Mouse (Mus musculus): ENCODE results near the gene Psmd3. TPM values are rescaled to one million over a fixed set of nuclear protein-coding genes. Genes with fewer than 3 reads are reported as not detected.
A peak's percentile ranks its signal among the peaks of the same experiment; 100 is the strongest.

Psmd3 gene
- polyA plus RNA-seq, 1 experiment from 2014 or later = 281 TPM

- peaks cover 58% of the 10 kb centered on the region for H3K36me3 ChIP-seq
- H3K4me1 ChIP-seq (replicated peaks) = 0 out of 2 replicates have a peak, but pooled peaks cover 10% of the 10 kb centered on the region
- no peaks in the 10 kb centered on the region; the same call in 1 of the 2 replicates for H3K27me3 ChIP-seq (ENCODE audit: insufficient read depth, poor library complexity, severe bottlenecking)
- H3K4me3 ChIP-seq = no peak overlapping the region
- no peak for DNase-seq (ENCODE audit: low spot score)
- H3K27ac ChIP-seq = no peak overlapping the region
- WGBS = 91% methylated on average over 14 of the region's 14 CpGs
- H3K9me3 ChIP-seq = no peaks in the 10 kb centered on the region
Measured at GRCm38 (mm10) chr11:98696454-98697216, 14.3 kb downstream of the Psmd3 start.

DNA sequence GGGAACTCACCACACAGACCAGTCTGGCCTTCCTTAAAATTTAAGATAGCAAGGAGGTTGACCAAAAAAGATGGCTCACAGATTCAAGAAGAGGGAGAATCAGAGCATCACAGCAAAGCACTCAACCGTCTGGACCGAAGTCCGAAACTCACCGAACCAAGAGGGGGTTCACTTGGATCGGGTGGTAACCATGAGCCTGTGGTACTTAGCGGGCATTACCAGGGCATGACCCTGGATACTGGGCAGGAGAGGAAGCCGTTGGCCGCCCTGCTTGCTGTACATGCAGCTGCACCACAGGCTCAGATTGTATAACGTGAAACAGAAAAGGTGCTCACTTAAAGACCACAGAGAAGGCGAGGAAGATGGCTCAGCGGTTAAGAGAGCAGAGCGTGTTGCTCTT lies 14.9 kb downstream of the Psmd3 start:
- Histone ChIP-seq H3K4me3 (no peak overlapping the region), H3K4me1 (replicated peaks) (0 out of 2 replicates have a peak, but pooled peaks cover 10% of the 10 kb centered on the region), H3K36me3 (peaks cover 52% of the 10 kb centered on the region), H3K9me3 (no peaks in the 10 kb centered on the region), H3K27me3 (ENCODE audit: insufficient read depth, poor library complexity, severe bottlenecking) (no peaks in the 10 kb centered on the region; the same call in 1 of the 2 replicates), H3K27ac (no peak overlapping the region)
- WGBS = 90% methylated on average over 12 of the region's 12 CpGs
- no peak for DNase-seq (ENCODE audit: low spot score)

GRCm38 (mm10) chr11:98698849-98699640 lies 16.7 kb downstream of the Psmd3 start:
- 85% methylated on average over 16 of the region's 16 CpGs for WGBS
- Histone ChIP-seq H3K36me3 (peaks cover 37% of the 10 kb centered on the region), H3K27me3 (ENCODE audit: insufficient read depth, poor library complexity, severe bottlenecking) (no peaks in the 10 kb centered on the region; the same call in 1 of the 2 replicates), H3K9me3 (no peaks in the 10 kb centered on the region), H3K27ac (no peak overlapping the region), H3K4me3 (no peak overlapping the region), H3K4me1 (replicated peaks) (0 out of 2 replicates have a peak, but pooled peaks cover 10% of the 10 kb centered on the region)
- no peak for DNase-seq (ENCODE audit: low spot score)

- no peak overlapping the region for H3K27ac ChIP-seq
- WGBS = 37% methylated on average over 4 of the region's 4 CpGs
Measured at GRCm38 (mm10) chr11:98699911-98700310, 17.6 kb downstream of the Psmd3 start.

GRCm38 (mm10) chr11:98701213-98701670 lies 18.9 kb downstream of the Psmd3 start, which contains the start of gene Csf3:
TSS of gene Csf3 (plus strand) at chr11:98701263.
- Histone ChIP-seq H3K36me3 (peaks cover 37% of the 10 kb centered on the region), H3K27me3 (ENCODE audit: insufficient read depth, poor library complexity, severe bottlenecking) (no peaks in the 10 kb centered on the region; the same call in 1 of the 2 replicates), H3K4me3 (no peak within 1 kb of the TSS), H3K27ac (no peak within 1 kb of the TSS), H3K9me3 (no peaks in the 10 kb centered on the region), H3K4me1 (replicated peaks) (0 out of 2 replicates have a peak, but pooled peaks cover 10% of the 10 kb centered on the region)
- no peak for DNase-seq (ENCODE audit: low spot score)
- WGBS = 45% methylated on average over 10 of the region's 10 CpGs

More at GRCm38 (mm10) chr11:98699911-98700310, 17.6 kb downstream of the Psmd3 start:
- DNase-seq (ENCODE audit: low spot score) = peak; percentile 64
- Histone ChIP-seq H3K27me3 (ENCODE audit: insufficient read depth, poor library complexity, severe bottlenecking) (no peaks in the 10 kb centered on the region; the same call in 1 of the 2 replicates), H3K4me1 (replicated peaks) (0 out of 2 replicates have a peak, but pooled peaks cover 10% of the 10 kb centered on the region), H3K4me3 (no peak overlapping the region), H3K36me3 (peaks cover 37% of the 10 kb centered on the region), H3K9me3 (no peaks in the 10 kb centered on the region)

DNA sequence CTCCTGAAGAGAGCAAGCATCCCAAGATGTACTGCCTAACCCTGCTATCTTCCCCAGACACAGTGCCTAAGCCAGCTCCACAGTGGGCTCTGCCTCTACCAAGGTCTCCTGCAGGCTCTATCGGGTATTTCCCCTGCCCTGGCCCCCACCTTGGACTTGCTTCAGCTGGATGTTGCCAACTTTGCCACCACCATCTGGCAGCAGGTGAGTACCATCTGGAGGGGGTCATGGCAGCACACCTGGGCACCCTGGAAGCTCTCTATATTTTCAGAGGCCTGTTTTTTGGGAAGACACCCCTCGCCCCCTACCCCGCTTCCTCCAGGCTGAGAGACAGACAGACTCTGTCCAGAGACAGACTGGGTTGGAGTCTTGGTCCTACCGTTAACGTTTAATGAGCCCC lies 20.0 kb downstream of the Psmd3 start:
- 75% methylated on average over 5 of the region's 5 CpGs for WGBS
- no peak for DNase-seq (ENCODE audit: low spot score)
- no peak overlapping the region for H3K4me3 ChIP-seq
- H3K36me3 ChIP-seq = peaks cover 37% of the 10 kb centered on the region
- H3K9me3 ChIP-seq = no peaks in the 10 kb centered on the region
- H3K4me1 ChIP-seq (replicated peaks) = 0 out of 2 replicates have a peak, but pooled peaks cover 10% of the 10 kb centered on the region
- H3K27me3 ChIP-seq (ENCODE audit: insufficient read depth, poor library complexity, severe bottlenecking) = no peaks in the 10 kb centered on the region; the same call in 1 of the 2 replicates
- no peak overlapping the region for H3K27ac ChIP-seq

DNA sequence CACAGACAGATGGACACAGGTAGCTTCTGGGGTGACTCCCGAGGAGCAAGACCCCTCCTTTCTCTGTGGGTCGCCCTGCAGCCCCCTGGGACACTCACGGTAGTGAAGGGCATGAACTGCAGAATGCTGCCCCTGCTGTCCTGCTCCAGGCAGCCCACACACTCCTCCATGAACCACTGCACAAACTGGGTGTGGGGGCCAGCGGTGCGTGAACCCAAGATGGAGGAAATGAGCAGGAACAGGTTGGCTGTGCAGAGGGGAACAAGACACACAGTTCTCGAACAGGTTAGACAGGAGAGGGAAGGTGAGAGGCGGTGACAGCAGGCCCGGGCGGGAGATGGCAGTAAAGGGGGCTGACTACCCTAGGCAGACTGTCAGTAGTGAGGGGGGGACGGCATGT lies 22.7 kb downstream of the Psmd3 start:
- H3K36me3 ChIP-seq = peaks cover 63% of the 10 kb centered on the region
- H3K9me3 ChIP-seq = no peaks in the 10 kb centered on the region
- no peak overlapping the region; the same call in 1 of the 2 replicates for H3K4me3 ChIP-seq
- 92% methylated on average over 10 of the region's 10 CpGs for WGBS
- DNase-seq (ENCODE audit: low spot score) = no peak
- H3K4me1 ChIP-seq (replicated peaks) = 0 out of 2 replicates have a peak, but pooled peaks cover 6% of the 10 kb centered on the region
- no peak overlapping the region for H3K27ac ChIP-seq
- H3K27me3 ChIP-seq (ENCODE audit: insufficient read depth, poor library complexity, severe bottlenecking) = no peaks in the 10 kb centered on the region; the same call in 1 of the 2 replicates

GRCm38 (mm10) chr11:98707401-98708281 lies 25.3 kb downstream of the Psmd3 start:
- no peaks in the 10 kb centered on the region for H3K9me3 ChIP-seq
- no peak overlapping the region for H3K27ac ChIP-seq
- H3K36me3 ChIP-seq = peaks cover 84% of the 10 kb centered on the region
- 95% methylated on average over 22 of the region's 22 CpGs for WGBS
- H3K4me3 ChIP-seq = no peak overlapping the region
- no peaks in the 10 kb centered on the region for H3K27me3 ChIP-seq (ENCODE audit: insufficient read depth, poor library complexity, severe bottlenecking)
- no peak for DNase-seq (ENCODE audit: low spot score)
- no peaks in the 10 kb centered on the region for H3K4me1 ChIP-seq (replicated peaks)

DNA sequence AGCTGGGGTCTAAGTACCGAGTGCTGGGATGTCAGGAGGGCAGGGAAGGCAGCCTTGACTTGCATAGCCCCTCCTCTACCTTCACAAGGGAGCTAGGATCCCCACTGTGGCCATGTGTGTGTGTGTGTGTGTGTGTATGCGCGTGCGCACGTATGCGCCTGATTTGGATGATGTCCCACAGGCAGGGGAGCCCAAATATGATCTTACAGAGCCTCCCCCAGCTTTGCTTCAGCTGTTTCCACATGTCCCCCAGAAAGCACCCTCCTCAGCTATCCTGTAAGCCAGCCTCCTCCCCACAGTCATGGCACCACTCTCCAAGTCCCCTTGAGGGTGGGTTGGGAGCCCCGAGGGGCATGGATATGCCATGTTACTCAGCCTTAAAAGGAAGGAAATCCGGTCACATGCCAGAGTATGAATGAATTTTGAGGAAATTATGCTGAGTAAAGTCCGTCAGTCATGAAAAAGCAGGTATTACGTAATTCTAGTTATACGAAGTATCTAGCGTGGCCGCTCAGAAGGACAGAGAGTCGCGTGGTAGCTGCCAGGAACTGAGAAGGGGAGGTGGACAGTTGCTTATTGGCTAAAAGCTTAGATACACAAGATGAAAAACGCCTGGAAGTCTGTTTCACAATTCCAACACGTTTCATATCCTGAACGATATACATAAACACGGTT lies 26.1 kb downstream of the Psmd3 start:
- H3K4me1 ChIP-seq (replicated peaks) = no peaks in the 10 kb centered on the region

GRCm38 (mm10) chr11:98709001-98709741 lies 26.8 kb downstream of the Psmd3 start:
- H3K4me1 ChIP-seq (replicated peaks) = no peaks in the 10 kb centered on the region
- peaks cover 95% of the 10 kb centered on the region for H3K36me3 ChIP-seq
- no peak overlapping the region for H3K4me3 ChIP-seq
- no peak for DNase-seq (ENCODE audit: low spot score)
- H3K27me3 ChIP-seq (ENCODE audit: insufficient read depth, poor library complexity, severe bottlenecking) = no peaks in the 10 kb centered on the region
- H3K27ac ChIP-seq = no peak overlapping the region
- no peaks in the 10 kb centered on the region for H3K9me3 ChIP-seq
- 91% methylated on average over 26 of the region's 26 CpGs for WGBS

More for the DNA sequence above, 26.1 kb downstream of the Psmd3 start:
- Histone ChIP-seq H3K36me3 (peaks cover 92% of the 10 kb centered on the region), H3K4me3 (no peak overlapping the region), H3K27me3 (ENCODE audit: insufficient read depth, poor library complexity, severe bottlenecking) (no peaks in the 10 kb centered on the region), H3K27ac (no peak overlapping the region), H3K9me3 (no peaks in the 10 kb centered on the region)
- WGBS = 91% methylated on average over 19 of the region's 19 CpGs
- no peak for DNase-seq (ENCODE audit: low spot score)

DNA sequence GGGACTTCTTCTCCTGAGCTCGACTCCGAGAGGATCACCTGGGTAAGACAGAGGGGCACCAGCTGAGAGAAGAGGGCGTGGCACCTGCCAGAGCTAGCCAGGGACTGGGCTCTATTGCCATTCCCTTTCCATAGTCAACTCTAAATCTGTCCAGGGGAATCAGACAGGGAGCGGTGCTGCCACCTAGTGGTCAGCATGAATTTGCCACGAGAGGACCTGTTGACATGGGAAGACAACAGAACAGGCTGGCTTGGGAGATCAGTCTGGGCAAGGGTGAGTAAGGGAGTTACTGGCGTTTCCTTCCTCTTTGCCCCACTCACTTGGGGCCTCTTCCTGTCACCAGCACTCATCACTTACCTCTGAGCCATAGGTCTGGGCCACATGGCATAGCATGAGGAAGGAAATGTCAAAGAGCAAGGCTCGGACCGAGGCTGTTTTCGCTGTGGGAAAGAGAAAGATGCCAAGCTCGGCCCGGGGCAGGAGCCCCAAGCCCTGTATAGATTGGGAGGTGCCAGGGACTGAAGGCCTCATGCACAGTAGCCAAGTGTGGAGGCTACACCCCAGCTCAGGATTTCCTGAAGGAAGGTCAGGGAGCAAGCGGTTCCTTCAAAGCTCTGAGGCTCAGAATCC lies 28.2 kb downstream of the Psmd3 start:
- peak; percentile 84 for DNase-seq (ENCODE audit: low spot score)
- H3K9me3 ChIP-seq = no peaks in the 10 kb centered on the region
- H3K27me3 ChIP-seq (ENCODE audit: insufficient read depth, poor library complexity, severe bottlenecking) = no peaks in the 10 kb centered on the region
- H3K27ac ChIP-seq = no peak overlapping the region
- peaks cover 95% of the 10 kb centered on the region for H3K36me3 ChIP-seq
- no peak overlapping the region for H3K4me3 ChIP-seq
- WGBS = 57% methylated on average over 12 of the region's 12 CpGs
- H3K4me1 ChIP-seq (replicated peaks) = no peaks in the 10 kb centered on the region

Data from hindbrain, embryonic 10.5 days (tissue).